Mouse (Mus musculus): Measurements from ENCODE around the gene Grhl1. TPM values are rescaled to one million over a fixed set of nuclear protein-coding genes. Genes with fewer than 3 reads are reported as not detected.
"Not testable (repeated sequence)": the region's sequence is repeated elsewhere in the genome, so short reads cannot be mapped to it uniquely, and the experiment has no call there.

Gene Grhl1
- polyA plus RNA-seq, 1 experiment from 2014 or later, result 0.10 TPM

GRCm38 (mm10) chr12:24603266-24603665, 31.2 kb downstream of the Grhl1 start:
- H3K36me3 ChIP-seq (ENCODE audit: inconsistent target), result no peaks in the 10 kb centered on the region
- H3K4me3 ChIP-seq (ENCODE audit: inconsistent target), result no peak overlapping the region
- WGBS (ENCODE audit: missing documents), result 25% methylated on average over 2 of the region's 2 CpGs
- H3K27ac ChIP-seq, result no peak overlapping the region
- H3K79me2 ChIP-seq (ENCODE audit: inconsistent target), result no peaks in the 10 kb centered on the region

GRCm38 (mm10) chr12:24606166-24606565, 34.1 kb downstream of the Grhl1 start:
- Histone ChIP-seq H3K79me2 (ENCODE audit: inconsistent target) (no peaks in the 10 kb centered on the region), H3K36me3 (ENCODE audit: inconsistent target) (no peaks in the 10 kb centered on the region), H3K27ac (no peak overlapping the region), H3K4me3 (ENCODE audit: inconsistent target) (no peak overlapping the region)
- WGBS (ENCODE audit: missing documents), result 93% methylated on average over 10 of the region's 10 CpGs

- Histone ChIP-seq H3K79me2 (ENCODE audit: inconsistent target) (no peaks in the 10 kb centered on the region), H3K27ac (no peak overlapping the region)
- 94% methylated on average over 6 of the region's 6 CpGs for WGBS (ENCODE audit: missing documents)
These were observed 40.5 kb downstream of the Grhl1 start for GRCm38 (mm10) chr12:24612591-24612990.

GRCm38 (mm10) chr12:24614452-24615075, 42.5 kb downstream of the Grhl1 start:
- WGBS (ENCODE audit: missing documents), result 96% methylated on average over 17 of the region's 17 CpGs
- H3K36me3 ChIP-seq (ENCODE audit: inconsistent target), result no peaks in the 10 kb centered on the region
- H3K4me3 ChIP-seq (ENCODE audit: inconsistent target), result no peak overlapping the region
- H3K79me2 ChIP-seq (ENCODE audit: inconsistent target), result no peaks in the 10 kb centered on the region
- no peak overlapping the region for H3K27ac ChIP-seq

More at GRCm38 (mm10) chr12:24612591-24612990, 40.5 kb downstream of the Grhl1 start:
- no peak overlapping the region for H3K4me3 ChIP-seq (ENCODE audit: inconsistent target)
- no peaks in the 10 kb centered on the region for H3K36me3 ChIP-seq (ENCODE audit: inconsistent target)

- H3K36me3 ChIP-seq (ENCODE audit: inconsistent target), result no peaks in the 10 kb centered on the region
- H3K27ac ChIP-seq, result no peak overlapping the region
- WGBS (ENCODE audit: missing documents), result 63% methylated on average over 3 of the region's 3 CpGs
- H3K4me3 ChIP-seq (ENCODE audit: inconsistent target), result no peak overlapping the region
- H3K79me2 ChIP-seq (ENCODE audit: inconsistent target), result no peaks in the 10 kb centered on the region
These were observed 43.1 kb downstream of the Grhl1 start for GRCm38 (mm10) chr12:24615140-24615539.

- Histone ChIP-seq H3K27ac (no peak overlapping the region), H3K36me3 (ENCODE audit: inconsistent target) (no peaks in the 10 kb centered on the region)
These were observed 47.4 kb downstream of the Grhl1 start for GRCm38 (mm10) chr12:24619436-24619835.

GRCm38 (mm10) chr12:24623486-24624251, 51.6 kb downstream of the Grhl1 start:
- H3K79me2 ChIP-seq (ENCODE audit: inconsistent target), result no peaks in the 10 kb centered on the region
- 95% methylated on average over 12 of the region's 12 CpGs for WGBS (ENCODE audit: missing documents)
- no peak overlapping the region for H3K27ac ChIP-seq
- no peaks in the 10 kb centered on the region for H3K36me3 ChIP-seq (ENCODE audit: inconsistent target)
- no peak overlapping the region for H3K4me3 ChIP-seq (ENCODE audit: inconsistent target)

More at GRCm38 (mm10) chr12:24619436-24619835, 47.4 kb downstream of the Grhl1 start:
- H3K4me3 ChIP-seq (ENCODE audit: inconsistent target), result no peak overlapping the region
- 90% methylated on average over 4 of the region's 4 CpGs for WGBS (ENCODE audit: missing documents)
- no peaks in the 10 kb centered on the region for H3K79me2 ChIP-seq (ENCODE audit: inconsistent target)

- no peak overlapping the region for H3K4me3 ChIP-seq (ENCODE audit: inconsistent target)
- H3K36me3 ChIP-seq (ENCODE audit: inconsistent target), result no peaks in the 10 kb centered on the region
- H3K79me2 ChIP-seq (ENCODE audit: inconsistent target), result no peaks in the 10 kb centered on the region
- 90% methylated on average over 4 of the region's 5 CpGs for WGBS (ENCODE audit: missing documents)
- H3K27ac ChIP-seq, result no peak overlapping the region
These were observed 54.3 kb downstream of the Grhl1 start for GRCm38 (mm10) chr12:24626401-24626800.

- Histone ChIP-seq H3K36me3 (ENCODE audit: inconsistent target) (no peaks in the 10 kb centered on the region), H3K4me3 (ENCODE audit: inconsistent target) (no peak overlapping the region), H3K27ac (no peak overlapping the region), H3K79me2 (ENCODE audit: inconsistent target) (no peaks in the 10 kb centered on the region)
- WGBS (ENCODE audit: missing documents), result 80% methylated on average over 3 of the region's 3 CpGs
These were observed 55.1 kb downstream of the Grhl1 start for GRCm38 (mm10) chr12:24627215-24627614.

GRCm38 (mm10) chr12:24630220-24630619, 58.1 kb downstream of the Grhl1 start:
- WGBS (ENCODE audit: missing documents), result 20% methylated on average over 1 of the region's 1 CpGs
- Histone ChIP-seq H3K27ac (no peak overlapping the region), H3K36me3 (ENCODE audit: inconsistent target) (no peaks in the 10 kb centered on the region), H3K79me2 (ENCODE audit: inconsistent target) (no peaks in the 10 kb centered on the region), H3K4me3 (ENCODE audit: inconsistent target) (no peak overlapping the region)

GRCm38 (mm10) chr12:24632404-24632803, 60.3 kb downstream of the Grhl1 start:
- no peaks in the 10 kb centered on the region for H3K79me2 ChIP-seq (ENCODE audit: inconsistent target)
- no peaks in the 10 kb centered on the region for H3K36me3 ChIP-seq (ENCODE audit: inconsistent target)
- WGBS (ENCODE audit: missing documents), result 86% methylated on average over 4 of the region's 4 CpGs
- H3K27ac ChIP-seq, result no peak overlapping the region
- no peak overlapping the region for H3K4me3 ChIP-seq (ENCODE audit: inconsistent target)

GRCm38 (mm10) chr12:24633753-24634191, 61.7 kb downstream of the Grhl1 start:
- Histone ChIP-seq H3K4me3 (ENCODE audit: inconsistent target) (no peak overlapping the region), H3K36me3 (ENCODE audit: inconsistent target) (no peaks in the 10 kb centered on the region), H3K79me2 (ENCODE audit: inconsistent target) (no peaks in the 10 kb centered on the region), H3K27ac (no peak overlapping the region)
- 13% methylated on average over 1 of the region's 1 CpGs for WGBS (ENCODE audit: missing documents)

- no peaks in the 10 kb centered on the region for H3K36me3 ChIP-seq (ENCODE audit: inconsistent target)
- H3K4me3 ChIP-seq (ENCODE audit: inconsistent target), result no peak overlapping the region
- H3K27ac ChIP-seq, result no peak overlapping the region
- no peaks in the 10 kb centered on the region for H3K79me2 ChIP-seq (ENCODE audit: inconsistent target)
- 39% methylated on average over 4 of the region's 4 CpGs for WGBS (ENCODE audit: missing documents)
These were observed 62.1 kb downstream of the Grhl1 start for GRCm38 (mm10) chr12:24634212-24634611.

- Histone ChIP-seq H3K79me2 (ENCODE audit: inconsistent target) (no peaks in the 10 kb centered on the region), H3K36me3 (ENCODE audit: inconsistent target) (no peaks in the 10 kb centered on the region), H3K4me3 (ENCODE audit: inconsistent target) (no peak overlapping the region), H3K27ac (no peak overlapping the region)
- 96% methylated on average over 3 of the region's 3 CpGs for WGBS (ENCODE audit: missing documents)
These were observed 62.6 kb downstream of the Grhl1 start for GRCm38 (mm10) chr12:24634648-24635047.

GRCm38 (mm10) chr12:24638787-24639186, 66.7 kb downstream of the Grhl1 start:
- H3K36me3 ChIP-seq (ENCODE audit: inconsistent target); H3K27ac ChIP-seq; H3K79me2 ChIP-seq (ENCODE audit: inconsistent target); H3K4me3 ChIP-seq (ENCODE audit: inconsistent target): not testable (repeated sequence)
- WGBS (ENCODE audit: missing documents), result 96% methylated on average over 10 of the region's 10 CpGs
